In genomic region chr2:137732410-137732809, GRCm38 (mm10) we compare ENCODE assay signal across 9 mouse cellular contexts.
DNase-seq lines count a peak whose midpoint lies in the region; ATAC-seq and TF ChIP-seq lines count a peak whose summit lies in the region.
"Had no signal": no experiment of that assay in that cellular context is flagged by ENCODE, and none has a peak within 500 bp of the region (broad histone marks: within the 10 kb centered on the region; RNA-seq: fewer than 3 reads in every experiment).

No protein-coding gene starts in this region.

- TF ChIP-seq POLR2A in limb, embryonic 14.5 days (IDR thresholded peaks at IDR 0.05; ENCODE audit: borderline replicate concordance, extremely low read depth, insufficient read depth, insufficient read length) = no peak

- H3K4me2 ChIP-seq in limb, embryonic 14.5 days (replicated peaks; ENCODE audit: low read depth, low read length, severe bottlenecking) = no peak overlapping the region
- no peak overlapping the region for H3K4me2 ChIP-seq in embryonic facial prominence, embryonic 14.5 days (ENCODE audit: low read depth, low read length)
- H3K4me2 ChIP-seq in neural tube, embryonic 14.5 days (ENCODE audit: low read depth, low read length) = no peak overlapping the region
- H3K4me2 ChIP-seq: limb, embryonic 15.5 days had no signal

- no peaks in the 10 kb centered on the region for H3K36me3 ChIP-seq in limb, embryonic 14.5 days (ENCODE audit: control insufficient read depth, insufficient read depth, low read length)
- H3K36me3 ChIP-seq in limb, embryonic 10.5 days = no peaks in the 10 kb centered on the region
- H3K36me3 ChIP-seq in embryonic facial prominence, embryonic 14.5 days (ENCODE audit: control insufficient read depth, insufficient read depth, low read length) = no peaks in the 10 kb centered on the region
- no peaks in the 10 kb centered on the region for H3K36me3 ChIP-seq in neural tube, embryonic 14.5 days (ENCODE audit: control insufficient read depth, insufficient read depth, low read length)
- H3K36me3 ChIP-seq: limb, embryonic 15.5 days had no signal

- H3K9ac ChIP-seq in limb, embryonic 14.5 days (ENCODE audit: low read depth, low read length, severe bottlenecking) = no peak overlapping the region
- no peak overlapping the region for H3K9ac ChIP-seq in embryonic facial prominence, embryonic 14.5 days (ENCODE audit: low read depth, low read length)
- H3K9ac ChIP-seq in neural tube, embryonic 14.5 days (replicated peaks; ENCODE audit: low read depth, low read length) = no peak overlapping the region
- H3K9ac ChIP-seq: limb, embryonic 15.5 days had no signal

- DNase-seq in adrenal gland, adult (ENCODE audit: inconsistent age in 2 of 2, low spot score in 1 of 2) = peak; percentile 31 to 77
- DNase-seq in adrenal gland, postnatal 4 days (ENCODE audit: low spot score in 2 of 2) = no peak
- DNase-seq in limb, embryonic 14.5 days (ENCODE audit: low spot score) = peak; percentile 52
- no peak for DNase-seq in limb, embryonic 10.5 days (ENCODE audit: low spot score)
- peak; percentile 85 for DNase-seq in embryonic facial prominence, embryonic 14.5 days (ENCODE audit: low spot score)
- DNase-seq in kidney, postnatal 14 days = peak; percentile 65

- H3K4me3 ChIP-seq in limb, embryonic 14.5 days (replicated peaks; ENCODE audit: low read length) = no peak overlapping the region
- no peak overlapping the region for H3K4me3 ChIP-seq in limb, embryonic 10.5 days
- no peak overlapping the region for H3K4me3 ChIP-seq in embryonic facial prominence, embryonic 14.5 days (ENCODE audit: low read depth, low read length)
- no peak overlapping the region for H3K4me3 ChIP-seq in neural tube, embryonic 14.5 days (ENCODE audit: low read depth, low read length)
- H3K4me3 ChIP-seq: limb, embryonic 15.5 days had no signal

- H3K27me3 ChIP-seq in limb, embryonic 14.5 days (ENCODE audit: control insufficient read depth, insufficient read depth, low read length) = no peaks in the 10 kb centered on the region
- no peaks in the 10 kb centered on the region for H3K27me3 ChIP-seq in limb, embryonic 10.5 days (ENCODE audit: low read depth, poor library complexity, severe bottlenecking)
- no peaks in the 10 kb centered on the region for H3K27me3 ChIP-seq in embryonic facial prominence, embryonic 14.5 days (replicated peaks; ENCODE audit: control insufficient read depth, insufficient read depth, low read length)
- no peaks in the 10 kb centered on the region for H3K27me3 ChIP-seq in neural tube, embryonic 14.5 days (ENCODE audit: control insufficient read depth, insufficient read depth, low read length)
- H3K27me3 ChIP-seq: limb, embryonic 15.5 days had no signal

- H3K27ac ChIP-seq in limb, embryonic 14.5 days (replicated peaks; ENCODE audit: low read depth, low read length) = no peak overlapping the region
- no peak overlapping the region for H3K27ac ChIP-seq in limb, embryonic 10.5 days
- H3K27ac ChIP-seq in embryonic facial prominence, embryonic 14.5 days (replicated peaks; ENCODE audit: low read depth, low read length) = no peak overlapping the region
- no peak overlapping the region for H3K27ac ChIP-seq in neural tube, embryonic 14.5 days (ENCODE audit: low read depth, low read length)
- H3K27ac ChIP-seq: limb, embryonic 15.5 days had no signal

- H3K4me1 ChIP-seq in limb, embryonic 14.5 days (ENCODE audit: control insufficient read depth, insufficient read depth, low read length) = peaks cover 9% of the 10 kb centered on the region
- peaks cover 21% of the 10 kb centered on the region for H3K4me1 ChIP-seq in limb, embryonic 10.5 days
- peaks cover 9% of the 10 kb centered on the region; the same call in 1 of the 2 replicates for H3K4me1 ChIP-seq in embryonic facial prominence, embryonic 14.5 days (ENCODE audit: control insufficient read depth, insufficient read depth, low read length)
- H3K4me1 ChIP-seq in neural tube, embryonic 14.5 days (ENCODE audit: control insufficient read depth, insufficient read depth, low read length) = no peaks in the 10 kb centered on the region

- 8% methylated on average over 2 of the region's 2 CpGs for WGBS in limb, embryonic 14.5 days
- WGBS in limb, embryonic 10.5 days = 10% methylated on average over 2 of the region's 2 CpGs
- 16% methylated on average over 2 of the region's 2 CpGs for WGBS in embryonic facial prominence, embryonic 14.5 days
- WGBS in neural tube, embryonic 14.5 days = 27% methylated on average over 2 of the region's 2 CpGs

- no peak for ATAC-seq in limb, embryonic 14.5 days (ENCODE audit: low FRiP score, low read depth)
- ATAC-seq in embryonic facial prominence, embryonic 14.5 days (ENCODE audit: low read depth) = peak; percentile 62; the same call in 1 of the 2 replicates
- ATAC-seq in neural tube, embryonic 14.5 days (ENCODE audit: low read depth) = peak; percentile 67; the same call in 1 of the 2 replicates
- no peak for ATAC-seq in erythroid progenitor cell, adult 5-6 weeks (replicated peaks; ENCODE audit: low FRiP score, poor library complexity, severe bottlenecking)

- H3K9me3 ChIP-seq in limb, embryonic 14.5 days (ENCODE audit: control insufficient read depth, low read length) = no peaks in the 10 kb centered on the region
- no peaks in the 10 kb centered on the region for H3K9me3 ChIP-seq in limb, embryonic 10.5 days (replicated peaks)
- H3K9me3 ChIP-seq in embryonic facial prominence, embryonic 14.5 days (ENCODE audit: control insufficient read depth, low read length) = no peaks in the 10 kb centered on the region
- no peaks in the 10 kb centered on the region for H3K9me3 ChIP-seq in neural tube, embryonic 14.5 days (ENCODE audit: control insufficient read depth, low read length)
- H3K9me3 ChIP-seq: limb, embryonic 15.5 days had no signal

Comparison
In these comparisons a context has a peak if more than half of its experiments do, and no peak if none do; other contexts are left out.
1. DNase-seq: peak in adrenal gland, adult (2 of 2), limb, embryonic 14.5 days (single experiment), embryonic facial prominence, embryonic 14.5 days (single experiment) and kidney, postnatal 14 days (single experiment); none in adrenal gland, postnatal 4 days (0 of 2) and limb, embryonic 10.5 days (single experiment).
2. ATAC-seq: peak in embryonic facial prominence, embryonic 14.5 days (single experiment) and neural tube, embryonic 14.5 days (single experiment); none in limb, embryonic 14.5 days (single experiment) and erythroid progenitor cell, adult 5-6 weeks (single experiment).